Mouse (Mus musculus) myocyte (in vitro differentiated cells): ENCODE results near the gene Mier3.

Source experiments
- CEBPB ChIP-seq: IDR thresholded peaks from 2 replicates; pipeline ENCODE4 v1.6.1; 2011; ENCODE audit warnings: mild to moderate bottlenecking, moderate library complexity; ENCODE audit not compliant: poor library complexity, insufficient read depth, severe bottlenecking
- POLR2A ChIP-seq: IDR thresholded peaks from one replicate; pipeline ENCODE4 v1.6.1; 2011; ENCODE audit warnings: low read depth, mild to moderate bottlenecking, control low read depth, moderate library complexity; ENCODE audit not compliant: insufficient read length
- POLR2AphosphoS2 ChIP-seq: IDR thresholded peaks from one replicate; pipeline ENCODE4 v1.6.1; 2011; ENCODE audit warnings: low read depth, control low read depth; ENCODE audit not compliant: insufficient read length
- SRF ChIP-seq: IDR thresholded peaks from one replicate; pipeline ENCODE4 v1.6.1; 2011; ENCODE audit warnings: low read depth; ENCODE audit not compliant: control insufficient read depth, insufficient read length
- TCF12 ChIP-seq: IDR thresholded peaks from one replicate; pipeline ENCODE4 v1.6.1; 2011; ENCODE audit warnings: mild to moderate bottlenecking, control low read depth; ENCODE audit not compliant: poor library complexity, insufficient read depth, severe bottlenecking

GRCm38 (mm10) chr13:111687285-111687781 lies 6.6 kb downstream of the Mier3 start:
- TF ChIP-seq TCF12, result no peak
- TF ChIP-seq POLR2AphosphoS2, result no peak
- TF ChIP-seq SRF, result no peak
- no peak for TF ChIP-seq POLR2A
- no peak for TF ChIP-seq CEBPB
